Mouse (Mus musculus) brain, embryonic 14.5 days (tissue): Measurements from ENCODE around the gene Slc16a9. TPM values are rescaled to one million over a fixed set of nuclear protein-coding genes. Genes with fewer than 3 reads are reported as not detected.

Experiments used
- DNase-seq: peaks from one replicate; pipeline ENCODE4 v3.0.0-alpha.2; 2011; ENCODE audit warnings: low read depth
- CTCF ChIP-seq: fragments of 200-500 bp; IDR thresholded peaks from 2 replicates; pipeline ENCODE4 v1.5.1; 2012; ENCODE audit warnings: inconsistent platforms, mild to moderate bottlenecking, moderate library complexity, borderline replicate concordance; ENCODE audit not compliant: insufficient read depth, insufficient read length; ENCODE audit errors: extremely low read depth
- POLR2A ChIP-seq: fragments of 200-500 bp; IDR thresholded peaks from 2 replicates; pipeline ENCODE4 v1.6.1; 2012; ENCODE audit warnings: mild to moderate bottlenecking, inconsistent platforms, borderline replicate concordance; ENCODE audit not compliant: poor library complexity, insufficient read depth, insufficient read length, severe bottlenecking; ENCODE audit errors: extremely low read depth
- polyA plus RNA-seq: library from polyadenylated mRNA; depleted of rRNA; stranded (reverse); fragments of >200 nt; gene quantifications from 2 replicates; pipeline ENCODE4 v1.2.3, GENCODE M21; 2012

Gene Slc16a9
- polyA plus RNA-seq, 1 experiment: 2.4 TPM

GRCm38 (mm10) chr10:70250766-70251165, 5.9 kb downstream of the Slc16a9 start:
- no peak for DNase-seq
- no peak for TF ChIP-seq POLR2A
- no peak for TF ChIP-seq CTCF

DNA sequence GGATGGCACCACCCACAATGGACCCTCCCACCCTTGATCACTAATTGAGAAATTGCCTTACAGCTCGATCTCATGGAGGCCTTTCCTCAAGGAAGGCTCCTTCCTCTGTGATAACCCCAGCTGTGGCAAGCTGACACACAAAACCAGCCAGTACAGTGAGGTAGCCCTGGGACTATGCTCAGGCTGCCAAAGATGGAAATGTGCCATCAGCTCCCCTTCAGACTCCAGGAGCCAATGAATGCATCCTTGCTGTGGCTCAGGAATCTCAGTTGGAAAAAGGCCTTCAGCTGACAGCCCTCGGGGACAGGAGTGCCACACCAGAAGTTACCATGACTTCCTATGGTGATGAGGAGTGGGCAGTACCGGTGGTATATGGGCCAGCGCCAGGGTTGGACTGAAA, 9.8 kb downstream of the Slc16a9 start:
- DNase-seq: peak; percentile 15
- no peak for TF ChIP-seq POLR2A
- no peak for TF ChIP-seq CTCF

GRCm38 (mm10) chr10:70255601-70256210, 10.8 kb downstream of the Slc16a9 start:
- no peak for DNase-seq
- TF ChIP-seq CTCF (no peak), POLR2A (no peak)

DNA sequence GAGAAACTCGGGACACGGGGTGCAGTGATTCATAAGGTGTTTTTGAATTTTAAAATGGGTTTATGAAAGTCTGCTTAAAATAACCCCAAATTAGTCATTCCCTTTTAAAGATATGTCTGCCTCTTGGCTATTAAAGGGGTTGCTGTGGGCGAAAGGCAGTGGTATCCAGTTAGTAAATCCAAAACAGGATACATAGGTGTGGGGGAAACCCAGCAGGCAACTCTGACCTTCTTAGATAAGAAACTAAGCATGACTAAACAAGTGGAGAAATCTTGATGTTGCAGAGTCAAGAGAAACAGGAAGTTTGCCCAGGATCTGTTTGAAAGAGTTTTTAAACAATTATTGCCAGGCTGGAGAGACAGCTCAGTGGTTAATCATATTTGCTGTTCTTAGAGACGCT, 12.1 kb downstream of the Slc16a9 start:
- DNase-seq: no peak
- no peak for TF ChIP-seq POLR2A

- DNase-seq: peak; percentile 11
- no peak for TF ChIP-seq POLR2A
- TF ChIP-seq CTCF: no peak
Observed at GRCm38 (mm10) chr10:70260904-70261303, 16.0 kb downstream of the Slc16a9 start.

GRCm38 (mm10) chr10:70262051-70262450, 17.2 kb downstream of the Slc16a9 start:
- no peak for TF ChIP-seq CTCF
- no peak for TF ChIP-seq POLR2A
- DNase-seq: no peak

GRCm38 (mm10) chr10:70263681-70264189, 18.8 kb downstream of the Slc16a9 start:
- DNase-seq: peak; percentile 31
- TF ChIP-seq POLR2A (no peak), CTCF (no peak)

GRCm38 (mm10) chr10:70264337-70265036, 19.6 kb downstream of the Slc16a9 start:
- DNase-seq: no peak
- no peak for TF ChIP-seq CTCF
- no peak for TF ChIP-seq POLR2A

GRCm38 (mm10) chr10:70266501-70266900, 21.6 kb downstream of the Slc16a9 start:
- peak; percentile 68 for DNase-seq
- TF ChIP-seq POLR2A (no peak), CTCF (no peak)

DNA sequence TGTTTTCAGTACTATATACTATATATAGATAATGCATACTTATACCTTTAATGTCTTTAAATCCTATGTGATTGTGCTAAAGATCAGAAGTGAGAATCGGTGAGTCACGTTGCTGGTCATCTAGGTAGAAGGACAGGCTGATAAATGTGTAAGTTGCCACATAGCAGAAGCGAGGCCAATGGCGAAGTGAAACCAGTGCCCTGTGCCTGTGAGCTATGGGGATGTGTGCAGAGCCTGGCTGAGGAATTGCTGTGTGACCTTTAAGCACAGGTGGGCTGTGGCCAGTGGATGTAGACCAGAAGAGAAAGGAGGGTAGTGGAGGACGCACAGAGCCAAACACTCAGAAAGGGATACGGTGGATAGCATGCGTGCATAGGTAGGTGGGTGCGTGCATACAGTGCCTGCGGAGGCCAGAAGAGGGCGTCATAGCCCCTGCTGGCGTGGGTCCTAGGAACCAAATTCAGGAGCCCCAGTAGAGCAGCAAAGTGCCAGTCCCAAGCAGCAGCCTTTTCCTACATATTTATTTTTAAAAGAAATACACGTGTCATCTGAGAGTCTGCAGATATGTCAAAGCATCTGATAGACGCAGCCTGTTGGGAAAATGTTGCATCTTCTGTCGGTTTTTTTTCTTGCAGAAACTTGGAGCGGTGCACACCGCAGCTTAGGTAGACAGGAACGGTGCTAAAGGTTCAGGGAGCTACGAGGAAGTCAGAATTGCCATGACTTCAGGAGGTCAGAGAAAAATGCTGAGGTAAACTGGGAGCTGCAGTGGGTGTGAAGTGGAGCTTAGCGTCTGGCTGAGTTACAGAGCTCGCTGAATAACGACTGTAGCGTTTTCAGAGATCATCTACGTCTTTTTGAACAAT, 23.9 kb downstream of the Slc16a9 start:
- DNase-seq: no peak
- TF ChIP-seq CTCF: 0 out of 2 replicates have a peak, but pooled peaks have one; percentile 1
- TF ChIP-seq POLR2A: no peak

GRCm38 (mm10) chr10:70269447-70269787, 24.5 kb downstream of the Slc16a9 start:
- TF ChIP-seq POLR2A (no peak), CTCF (no peak)
- DNase-seq: peak; percentile 42
